Mouse (Mus musculus) small intestine, adult 2 months (tissue): ENCODE results near the gene Tmem43.

ENCODE experiments used
- CTCF ChIP-seq: fragments of 200-500 bp; IDR thresholded peaks from 2 replicates; pipeline ENCODE4 v1.5.1; 2012; ENCODE audit warnings: low read depth, mild to moderate bottlenecking, control low read depth, inconsistent platforms, low read length, moderate library complexity, mixed read lengths; ENCODE audit not compliant: insufficient replicate concordance, insufficient read length; ENCODE audit errors: extremely low read depth
- POLR2A ChIP-seq: fragments of 200-500 bp; IDR thresholded peaks from 2 replicates; pipeline ENCODE4 v1.6.1; 2012; ENCODE audit warnings: low read depth, mild to moderate bottlenecking, control low read depth, inconsistent platforms, low read length, moderate library complexity

DNA sequence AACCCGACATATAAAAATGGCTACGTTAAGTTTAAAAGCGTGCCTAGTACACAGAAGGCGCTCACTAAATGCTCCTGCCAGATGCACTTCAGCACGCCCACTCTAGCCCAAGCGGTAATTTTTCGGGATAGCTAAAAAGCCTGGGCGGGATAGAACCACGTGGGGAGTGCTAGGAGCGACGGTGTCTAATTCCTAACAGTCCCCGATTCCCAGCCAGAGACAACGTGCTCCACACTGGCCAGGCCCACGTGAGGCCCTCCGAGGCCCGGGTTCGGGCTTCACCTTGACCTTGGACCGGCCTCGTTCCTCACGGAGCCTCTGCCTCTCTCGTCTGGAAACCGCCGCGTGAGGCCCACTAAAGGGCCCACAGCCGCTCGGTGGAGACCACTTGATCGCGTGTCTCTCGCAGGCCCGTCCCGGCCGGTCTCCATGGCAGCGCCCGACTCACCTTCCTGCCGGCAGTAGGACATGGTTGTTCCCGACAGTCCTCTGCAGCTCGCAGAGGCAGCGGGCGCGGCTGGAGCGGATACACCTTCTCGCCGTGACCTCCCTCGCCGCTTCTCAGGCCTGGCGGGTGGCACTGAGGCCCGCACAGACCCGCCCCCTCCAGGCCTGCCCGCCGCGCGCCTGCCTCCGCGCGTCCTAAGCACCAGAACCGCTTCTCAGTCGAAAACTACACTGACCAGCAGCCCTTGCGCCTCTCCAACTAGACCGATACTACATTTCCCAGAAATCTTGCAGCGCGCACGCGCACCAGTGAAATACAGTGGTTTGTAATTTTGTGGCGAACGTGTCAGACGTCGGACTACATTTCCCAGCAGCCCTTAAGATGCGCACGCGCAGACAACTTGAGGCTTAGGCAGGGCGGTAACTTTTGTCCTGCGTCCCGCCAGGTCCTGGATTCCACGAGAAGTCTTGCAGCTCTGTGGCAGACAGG lies at the start of gene Tmem43, which contains the start of gene Chchd4:
- TF ChIP-seq POLR2A: peak; percentile 50; the same call in 1 of the 2 replicates
- TF ChIP-seq CTCF: no peak
